9 mouse cellular contexts compared by ENCODE assay signal in genomic region chr4:127987270-127987669, GRCm38 (mm10). TPM values are rescaled to one million over a fixed set of nuclear protein-coding genes. Genes with fewer than 3 reads are reported as not detected.
DNase-seq lines count a peak whose midpoint lies in the region; ATAC-seq lines count a peak whose summit lies in the region.
"Had no signal": no experiment of that assay in that cellular context is flagged by ENCODE, and none has a peak within 500 bp of the region (broad histone marks: within the 10 kb centered on the region; RNA-seq: fewer than 3 reads in every experiment).

No protein-coding gene starts in this region.

- H3K4me2 ChIP-seq in heart, embryonic 12.5 days: peak overlapping the region; percentile 83
- peak overlapping the region; percentile 86 for H3K4me2 ChIP-seq in forebrain, embryonic 16.5 days (ENCODE audit: low read length)
- peak overlapping the region; percentile 69 for H3K4me2 ChIP-seq in midbrain, embryonic 13.5 days (replicated peaks)

- whole genome bisulfite sequencing in heart, embryonic 12.5 days: 10% methylated on average over 10 of the region's 10 CpGs
- 2% methylated on average over 10 of the region's 10 CpGs for WGBS in forebrain, embryonic 16.5 days
- 4% methylated on average over 10 of the region's 10 CpGs for WGBS in midbrain, embryonic 13.5 days

- peaks cover 18% of the 10 kb centered on the region for H3K4me1 ChIP-seq in heart, embryonic 12.5 days (replicated peaks)
- peaks cover 21% of the 10 kb centered on the region for H3K4me1 ChIP-seq in forebrain, embryonic 16.5 days (replicated peaks; ENCODE audit: control insufficient read depth, insufficient read depth, low read length)
- peaks cover 50% of the 10 kb centered on the region for H3K4me1 ChIP-seq in midbrain, embryonic 13.5 days (replicated peaks)

- no peak overlapping the region for H3K9ac ChIP-seq in heart, embryonic 12.5 days
- H3K9ac ChIP-seq in forebrain, embryonic 16.5 days (replicated peaks; ENCODE audit: low read depth, low read length): peak overlapping the region; percentile 85
- peak overlapping the region; percentile 87 for H3K9ac ChIP-seq in midbrain, embryonic 13.5 days (replicated peaks)

- no peak overlapping the region for H3K4me3 ChIP-seq in heart, embryonic 12.5 days
- H3K4me3 ChIP-seq in forebrain, embryonic 16.5 days (replicated peaks; ENCODE audit: low read length): peak overlapping the region; percentile 81
- H3K4me3 ChIP-seq in midbrain, embryonic 13.5 days (replicated peaks): peak overlapping the region; percentile 73

- H3K27me3 ChIP-seq in heart, embryonic 12.5 days (replicated peaks): peaks cover 80% of the 10 kb centered on the region
- H3K27me3 ChIP-seq in forebrain, embryonic 16.5 days (replicated peaks; ENCODE audit: control insufficient read depth, insufficient read depth, low read length): no peaks in the 10 kb centered on the region
- peaks cover 35% of the 10 kb centered on the region for H3K27me3 ChIP-seq in midbrain, embryonic 13.5 days

- no peak for DNase-seq in heart, adult 11 months
- DNase-seq in R1 (ENCODE audit: low read depth, low spot score): peak; percentile 21
- DNase-seq in urinary bladder, adult 2 months (ENCODE audit: low spot score): no peak
- DNase-seq in ovary, adult 18-20 months (ENCODE audit: low spot score): no peak
- no peak for DNase-seq in adrenal gland, postnatal 10 days

- ATAC-seq in heart, embryonic 12.5 days (ENCODE audit: insufficient number of reproducible peaks, low FRiP score): no peak
- ATAC-seq in forebrain, embryonic 16.5 days: no peak
- ATAC-seq in midbrain, embryonic 13.5 days: peak; percentile 13; the same call in 1 of the 2 replicates

- no peaks in the 10 kb centered on the region for H3K9me3 ChIP-seq in heart, embryonic 12.5 days (replicated peaks)
- H3K9me3 ChIP-seq in forebrain, embryonic 16.5 days (ENCODE audit: control insufficient read depth, low read length): no peaks in the 10 kb centered on the region
- H3K9me3 ChIP-seq in midbrain, embryonic 13.5 days: no peaks in the 10 kb centered on the region

- H3K36me3 ChIP-seq in heart, embryonic 12.5 days: no peaks in the 10 kb centered on the region
- no peaks in the 10 kb centered on the region for H3K36me3 ChIP-seq in forebrain, embryonic 16.5 days (ENCODE audit: control insufficient read depth, insufficient read depth)
- no peaks in the 10 kb centered on the region for H3K36me3 ChIP-seq in midbrain, embryonic 13.5 days

- H3K27ac ChIP-seq in heart, embryonic 12.5 days (ENCODE audit: poor library complexity, severe bottlenecking): no peak overlapping the region
- peak overlapping the region; percentile 77; the same call in 1 of the 2 replicates for H3K27ac ChIP-seq in forebrain, embryonic 16.5 days (ENCODE audit: low read length)
- H3K27ac ChIP-seq in midbrain, embryonic 13.5 days: peak overlapping the region; percentile 64

RNA-seq across cellular contexts. Expression of gene Csmd2, which starts 0.4 kb away (rescaled TPM):
- polyA plus RNA-seq in heart, embryonic 12.5 days (2016; fragmentation: Nextera tagmentation; extraction: Ambion mirVana): 0.06 TPM in 1 of 2 replicates, not detected in the other
- polyA plus RNA-seq in forebrain, embryonic 16.5 days (2015; fragmentation: Nextera tagmentation; extraction: Ambion mirVana): 7.6 and 11.2 TPM in 2 replicates
- 7.7 and 9.2 TPM in 2 replicates for polyA plus RNA-seq in midbrain, embryonic 13.5 days (2015; fragmentation: Nextera tagmentation; extraction: Ambion mirVana)
- not detected in 2 replicates for polyA plus RNA-seq in urinary bladder, adult 2 months (2012; rRNA removed)
- total RNA-seq in adrenal gland, postnatal 10 days (2021): 1 to 10 TPM in 1 of 2 experiments, under 1 TPM in 1; 0.93 to 2.4 TPM
- total RNA-seq: common myeloid progenitor, adult 5-6 weeks had no signal

RNA-seq across cellular contexts. Expression of gene CK137956, which starts 16.5 kb away (rescaled TPM):
- not detected in 2 replicates for polyA plus RNA-seq in heart, embryonic 12.5 days (2016; fragmentation: Nextera tagmentation; extraction: Ambion mirVana)
- 0.37 and 0.58 TPM in 2 replicates for polyA plus RNA-seq in forebrain, embryonic 16.5 days (2015; fragmentation: Nextera tagmentation; extraction: Ambion mirVana)
- polyA plus RNA-seq in midbrain, embryonic 13.5 days (2015; fragmentation: Nextera tagmentation; extraction: Ambion mirVana): 0.46 and 0.55 TPM in 2 replicates
- not detected in 2 replicates for polyA plus RNA-seq in urinary bladder, adult 2 months (2012; rRNA removed)
- total RNA-seq in adrenal gland, postnatal 10 days (2021): not detected
- total RNA-seq: common myeloid progenitor, adult 5-6 weeks had no signal
